Mouse (Mus musculus) cortical plate, adult 2 months (tissue): Measurements from ENCODE around the gene Olfr342. TPM values are rescaled to one million over a fixed set of nuclear protein-coding genes. Genes with fewer than 3 reads are reported as not detected.

Experiments used
- H3K27ac ChIP-seq: fragments of 200-500 bp; 2 replicates; pipeline ENCODE4 v1.5.1; 2012; ENCODE audit warnings: low read length, control low read depth, inconsistent platforms; ENCODE audit not compliant: insufficient read depth
- H3K4me1 ChIP-seq: fragments of 200-500 bp; 2 replicates; pipeline ENCODE4 v1.6.1; 2011; ENCODE audit warnings: low read length; ENCODE audit not compliant: control insufficient read depth, insufficient read depth
- H3K4me3 ChIP-seq: fragments of 200-500 bp; 2 replicates; pipeline ENCODE4 v1.5.1; 2011; ENCODE audit warnings: mild to moderate bottlenecking, low read length, control low read depth; ENCODE audit not compliant: insufficient read depth
- CTCF ChIP-seq: fragments of 200-500 bp; IDR thresholded peaks from 2 replicates; pipeline ENCODE4 v1.5.1; 2011; ENCODE audit warnings: mild to moderate bottlenecking, control low read depth, low read length; ENCODE audit not compliant: insufficient read depth; ENCODE audit errors: extremely low read depth
- POLR2A ChIP-seq: fragments of 200-500 bp; IDR thresholded peaks from 2 replicates; pipeline ENCODE4 v1.6.1; 2011; ENCODE audit warnings: mild to moderate bottlenecking, low read length, control low read depth; ENCODE audit not compliant: insufficient read depth; ENCODE audit errors: extremely low read depth
- polyA plus RNA-seq: library from polyadenylated mRNA; depleted of rRNA; stranded (reverse); fragments of >200 nt; gene quantifications from 2 replicates; pipeline ENCODE4 v1.2.3, GENCODE M21; 2012; rRNA removed

Olfr342 gene
- not detected in 2 replicates for polyA plus RNA-seq

DNA sequence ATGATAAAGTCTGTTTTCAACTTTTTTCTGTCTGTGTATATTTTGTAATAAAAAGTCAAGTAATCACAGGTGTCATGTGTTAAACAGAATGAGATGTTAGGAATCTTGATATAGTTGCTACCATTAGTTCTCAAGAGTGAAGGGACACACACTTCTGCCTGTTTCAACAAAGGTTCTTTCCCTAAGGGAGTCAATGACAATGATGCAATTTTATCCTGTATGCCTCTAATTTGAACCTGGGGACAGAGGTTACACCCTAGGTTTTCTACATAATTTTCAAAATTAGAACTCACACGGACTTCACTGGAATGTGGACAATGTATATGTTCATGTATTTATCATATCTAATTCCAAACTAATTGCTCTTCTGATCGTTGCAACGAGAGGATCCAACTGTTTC is at the start of gene Olfr342:
TSS of gene Olfr342 (plus strand) at position 301 of the 400 bp plus-strand sequence.
- TF ChIP-seq POLR2A (no peak), CTCF (no peak)
- no peaks in the 10 kb centered on the region for H3K4me1 ChIP-seq
- H3K27ac ChIP-seq: no peak within 1 kb of the TSS
- H3K4me3 ChIP-seq: no peak within 1 kb of the TSS

DNA sequence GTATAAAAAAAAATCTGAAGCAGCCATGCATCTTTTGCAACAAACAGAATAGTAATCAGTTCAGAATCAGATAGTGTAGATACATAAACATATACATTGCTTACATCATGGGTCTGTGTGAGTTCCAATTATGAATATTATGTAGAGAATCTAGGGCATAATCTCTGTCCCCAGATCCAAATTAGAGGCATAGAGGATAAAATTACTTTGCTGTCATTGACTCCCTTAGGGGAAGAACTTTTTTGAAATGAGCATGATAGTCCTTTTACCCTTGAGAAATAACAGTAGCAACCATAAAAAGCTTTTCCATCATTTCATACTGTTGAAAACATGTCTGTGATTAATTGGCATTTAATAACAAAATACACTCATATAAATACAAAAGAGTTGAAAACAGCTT is 42.4 kb upstream of the Olfr342 start, which contains the start of gene Olfr341:
TSS of gene Olfr341 (minus strand) at position 101 of the 400 bp plus-strand sequence.
- H3K4me3 ChIP-seq: no peak within 1 kb of the TSS
- H3K4me1 ChIP-seq: no peaks in the 10 kb centered on the region
- H3K27ac ChIP-seq: no peak within 1 kb of the TSS
- TF ChIP-seq CTCF (no peak), POLR2A (no peak)

DNA sequence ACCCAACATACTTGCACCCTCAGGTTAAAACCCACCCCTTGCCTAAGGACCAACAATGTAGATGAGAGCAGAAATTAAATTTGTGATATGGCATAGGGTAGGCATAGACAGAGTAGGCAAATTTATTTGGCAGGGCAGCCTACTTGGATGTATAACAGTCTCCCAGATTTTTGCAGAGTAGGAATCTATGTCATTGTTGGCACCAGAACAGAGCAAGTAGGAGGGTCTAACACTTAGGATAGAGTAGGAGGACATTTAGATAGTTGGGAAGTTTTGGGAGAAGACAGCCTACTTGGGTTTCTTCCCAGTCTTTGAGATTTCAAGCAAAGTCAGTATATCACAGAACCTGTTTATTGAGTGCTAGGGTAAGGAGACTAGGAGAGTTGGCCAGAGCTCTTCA is 40.4 kb downstream of the Olfr342 start:
- H3K4me3 ChIP-seq: no peak overlapping the region
- H3K27ac ChIP-seq: no peak overlapping the region
- H3K4me1 ChIP-seq: no peaks in the 10 kb centered on the region
- TF ChIP-seq POLR2A: no peak
- no peak for TF ChIP-seq CTCF

DNA sequence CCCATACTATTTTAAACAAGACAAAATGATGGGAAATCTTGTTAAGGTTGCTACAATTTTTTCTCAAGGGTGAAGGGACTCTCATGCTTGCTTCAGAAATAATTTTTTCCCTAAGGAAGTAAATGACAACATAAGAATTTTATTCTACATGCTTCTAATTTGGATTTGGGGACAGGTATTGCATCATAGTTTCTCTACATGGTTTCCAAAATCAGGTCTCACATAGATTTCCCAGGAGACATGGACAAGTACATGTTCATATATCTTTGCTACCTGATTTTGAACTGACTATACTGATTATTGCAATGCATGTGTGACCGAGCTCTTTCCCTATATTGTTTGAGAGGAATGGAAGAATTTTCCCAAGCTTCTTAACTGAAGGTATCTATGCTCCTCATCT is 41.6 kb downstream of the Olfr342 start, which contains the start of gene Olfr344:
TSS of gene Olfr344 (plus strand) at position 301 of the 400 bp plus-strand sequence.
- Histone ChIP-seq H3K4me3 (no peak within 1 kb of the TSS), H3K4me1 (no peaks in the 10 kb centered on the region), H3K27ac (no peak within 1 kb of the TSS)
- TF ChIP-seq POLR2A: no peak

DNA sequence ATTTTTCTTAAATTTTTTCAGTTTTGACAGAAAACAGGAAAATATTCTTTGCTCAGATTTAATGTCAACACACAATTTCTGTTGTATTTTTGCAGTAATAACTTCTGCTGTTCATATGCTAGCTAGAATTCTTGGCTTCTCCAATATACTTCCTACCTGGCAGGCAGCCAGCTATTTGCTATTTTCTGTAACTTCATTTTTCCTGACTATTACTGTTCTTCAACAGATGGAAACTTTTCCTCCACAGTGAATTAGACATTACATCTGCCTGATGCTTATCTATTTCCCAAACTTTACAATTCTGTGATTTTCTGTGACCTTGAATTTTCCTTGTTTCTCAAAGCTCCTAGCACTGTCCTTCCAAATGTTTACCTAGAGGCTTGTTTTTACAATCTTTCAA is 42.2 kb downstream of the Olfr342 start:
- TF ChIP-seq CTCF: no peak
- Histone ChIP-seq H3K27ac (no peak overlapping the region), H3K4me3 (no peak overlapping the region), H3K4me1 (no peaks in the 10 kb centered on the region)

DNA sequence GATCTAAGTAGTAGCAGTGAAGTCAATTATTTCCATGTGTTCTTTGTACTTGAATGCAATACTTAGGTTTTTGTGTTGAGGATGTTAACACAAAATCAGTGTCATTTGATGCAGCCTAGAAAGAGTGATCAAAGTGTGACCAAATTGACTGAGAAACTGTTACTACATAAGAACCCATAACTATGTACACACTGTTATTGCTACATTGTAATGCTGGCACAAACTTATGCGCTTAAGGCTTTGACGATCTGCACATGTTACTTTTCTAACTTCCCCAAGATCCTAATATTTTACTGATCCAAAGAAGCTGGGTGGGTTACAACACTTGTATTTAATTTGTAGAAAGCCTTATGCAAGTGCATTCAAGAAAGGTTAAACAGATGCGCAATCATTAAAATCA is 43.0 kb downstream of the Olfr342 start:
- no peak overlapping the region for H3K27ac ChIP-seq
- H3K4me3 ChIP-seq: no peak overlapping the region
- H3K4me1 ChIP-seq: no peaks in the 10 kb centered on the region
- no peak for TF ChIP-seq POLR2A
- TF ChIP-seq CTCF: no peak

Other genes starting within 250 kb of the Olfr342 start
- gene Olfr338, start 151.5 kb upstream of the Olfr342 start, polyA plus RNA-seq: 0.02 TPM in 1 of 2 replicates, not detected in the other
- gene Olfr339, start 106.1 kb upstream of the Olfr342 start, polyA plus RNA-seq: not detected in 2 replicates
- gene Olfr340, start 72.4 kb upstream of the Olfr342 start, polyA plus RNA-seq: not detected in 2 replicates
- gene Olfr341, start 42.5 kb upstream of the Olfr342 start, polyA plus RNA-seq: not detected in 2 replicates
- 0.02 TPM in 1 of 2 replicates, not detected in the other for gene Olfr344, start 41.7 kb downstream of the Olfr342 start, polyA plus RNA-seq
- not detected in 2 replicates for gene Olfr345, start 115.0 kb downstream of the Olfr342 start, polyA plus RNA-seq
- not detected in 2 replicates for gene Olfr346, start 160.8 kb downstream of the Olfr342 start, polyA plus RNA-seq
- gene Olfr347, start 206.9 kb downstream of the Olfr342 start, polyA plus RNA-seq: not detected in 2 replicates